Mouse (Mus musculus) ES-E14 (cell line): ENCODE measurements around the gene Apln. TPM values are rescaled to one million over a fixed set of nuclear protein-coding genes. Genes with fewer than 3 reads are reported as not detected.

Experiments used
- DNase-seq: peaks from one replicate; pipeline ENCODE4 v3.0.0-alpha.2; 2013; ENCODE audit warnings: low read depth, low spot score
- H3K27ac ChIP-seq: 2 replicates; pipeline ENCODE4 v1.5.1; 2012; ENCODE audit warnings: low read depth, mild to moderate bottlenecking, low read length, moderate library complexity, mixed read lengths; ENCODE audit not compliant: poor library complexity, insufficient read depth, severe bottlenecking
- H3K36me3 ChIP-seq: 2 replicates; pipeline ENCODE4 v1.6.1; 2012; ENCODE audit warnings: mild to moderate bottlenecking, low read length, moderate library complexity, mixed read lengths; ENCODE audit not compliant: control insufficient read depth, poor library complexity, insufficient read depth, severe bottlenecking
- H3K4me1 ChIP-seq, 2 experiments: fragments of 150-350 bp in 1 of 2; sonication (generic) in 1 of 2; 2 replicates each; pipeline ENCODE4 v1.6.1; 2012; ENCODE audit warnings: low read length in 2 of 2, mild to moderate bottlenecking in 1 of 2, mixed read lengths in 1 of 2; ENCODE audit not compliant: control insufficient read depth in 2 of 2, insufficient read depth in 2 of 2, poor library complexity in 1 of 2
- H3K4me3 ChIP-seq, 2 experiments: fragments of 150-350 bp in 1 of 2; sonication (generic) in 1 of 2; 2 replicates each; pipeline ENCODE4 v1.5.1; 2012; ENCODE audit warnings: low read length in 2 of 2, low read depth in 1 of 2, mild to moderate bottlenecking in 1 of 2, mixed read lengths in 1 of 2; ENCODE audit not compliant: insufficient read depth in 1 of 2, poor library complexity in 1 of 2, severe bottlenecking in 1 of 2
- H3K9ac ChIP-seq: 2 replicates; pipeline ENCODE4 v1.6.1; 2012; ENCODE audit warnings: low read depth, mild to moderate bottlenecking, low read length, mixed read lengths; ENCODE audit not compliant: poor library complexity, insufficient read depth, severe bottlenecking
- H3K9me3 ChIP-seq: fragments of 150-350 bp; sonication (generic); 2 replicates; pipeline ENCODE4 v1.6.1; 2012; ENCODE audit warnings: low read depth, mild to moderate bottlenecking, low read length; ENCODE audit not compliant: control insufficient read depth, insufficient read depth
- CHD2 ChIP-seq: IDR thresholded peaks from 2 replicates; pipeline ENCODE4 v1.6.1; 2014; ENCODE audit warnings: mild to moderate bottlenecking, low read depth, low read length, inconsistent platforms
- HCFC1 ChIP-seq: IDR thresholded peaks from 2 replicates; pipeline ENCODE4 v1.6.1; 2012; ENCODE audit warnings: low read length, inconsistent platforms, borderline replicate concordance; ENCODE audit not compliant: insufficient read depth
- MAFK ChIP-seq: IDR thresholded peaks from 2 replicates; pipeline ENCODE4 v1.6.1; 2014; ENCODE audit warnings: mild to moderate bottlenecking, low read depth, low read length, inconsistent platforms; ENCODE audit not compliant: insufficient read depth
- ZC3H11A ChIP-seq: IDR thresholded peaks from 2 replicates; pipeline ENCODE4 v1.6.1; 2012; ENCODE audit warnings: low read depth, mild to moderate bottlenecking, inconsistent platforms, low read length, borderline replicate concordance
- ZNF384 ChIP-seq: IDR thresholded peaks from 2 replicates; pipeline ENCODE4 v1.6.1; 2012; ENCODE audit warnings: low read depth, low read length, inconsistent platforms
- in situ Hi-C, 2 experiments: fragments of 600-800 bp; cut with MboI; formaldehyde crosslinking; loops; one replicate each; pipeline ENCODE4 v1.15.1; 2025; ENCODE audit warnings: low sequenced_read_pairs in 2 of 2, inconsistent platforms in 1 of 2; ENCODE audit not compliant: unreplicated experiment in 2 of 2
- total RNA-seq: library from RNA; depleted of rRNA; stranded (reverse); fragments of 300-350 nt; gene quantifications from 2 replicates; pipeline ENCODE4 v1.2.3, GENCODE M21; 2012

Gene Apln
- total RNA-seq, 1 experiment: 1.7 TPM

GRCm38 (mm10) chrX:48072401-48072800 is 37.7 kb upstream of the Apln start:
- no peak overlapping the region for H3K9ac ChIP-seq
- 0 out of 4 replicates have a peak, but pooled peaks cover 0 to 2% of the 10 kb centered on the region in 2 experiments for H3K4me1 ChIP-seq
- no peaks in the 10 kb centered on the region for H3K9me3 ChIP-seq
- no peak for DNase-seq
- TF ChIP-seq CHD2 (no peak), ZC3H11A (no peak), MAFK (no peak), HCFC1 (no peak), ZNF384 (no peak)
- H3K36me3 ChIP-seq: no peaks in the 10 kb centered on the region
- H3K4me3 ChIP-seq: no peak overlapping the region
- in situ Hi-C loops: no loop called here
- H3K27ac ChIP-seq: no peak overlapping the region

DNA sequence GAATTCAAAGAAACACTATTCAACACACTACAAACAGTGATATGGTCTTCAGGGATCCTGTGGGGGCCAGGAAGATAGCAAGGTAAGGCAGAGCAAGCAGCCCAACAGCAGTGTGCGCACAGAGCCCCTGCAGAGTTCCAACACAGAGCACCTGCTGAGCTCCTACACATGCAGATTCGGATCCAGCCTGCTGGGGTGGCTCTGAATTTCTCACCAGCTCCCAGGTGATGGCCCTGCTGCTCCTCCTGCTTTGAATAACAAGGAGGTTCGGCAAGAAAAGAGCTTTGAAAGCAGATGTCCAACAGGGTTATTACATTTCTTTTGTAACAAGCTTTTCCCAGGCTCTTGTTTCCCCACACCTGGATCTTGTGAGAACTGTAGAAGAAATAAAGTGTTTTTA is 37.3 kb upstream of the Apln start:
- Histone ChIP-seq H3K9me3 (no peaks in the 10 kb centered on the region), H3K9ac (no peak overlapping the region), H3K4me1 (0 out of 4 replicates have a peak, but pooled peaks cover 0 to 2% of the 10 kb centered on the region in 2 experiments), H3K36me3 (no peaks in the 10 kb centered on the region), H3K4me3 (no peak overlapping the region), H3K27ac (no peak overlapping the region)
- in situ Hi-C loops: no loop called here
- TF ChIP-seq MAFK: no peak
- peak; percentile 49 for DNase-seq

DNA sequence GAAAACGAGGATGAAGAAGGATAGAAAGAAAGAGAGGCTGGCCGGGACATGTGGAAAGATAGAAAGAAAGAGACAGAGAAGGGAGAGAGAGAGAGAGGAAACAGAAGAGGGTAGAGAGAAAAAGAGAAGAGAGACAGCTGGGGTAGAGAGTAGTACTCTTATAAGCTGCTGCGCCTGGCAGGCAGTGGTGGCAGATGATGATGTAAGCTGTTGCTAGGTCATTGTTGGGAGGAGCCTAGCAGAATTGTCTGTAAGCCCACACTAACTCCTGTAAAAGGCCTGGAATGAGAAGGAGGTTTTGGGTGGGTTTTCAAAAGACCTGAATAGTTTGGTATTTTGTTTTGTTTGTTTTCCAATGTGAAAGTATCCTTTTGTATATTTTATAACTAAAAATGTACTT is 32.2 kb upstream of the Apln start:
- no peaks in the 10 kb centered on the region for H3K36me3 ChIP-seq
- H3K9ac ChIP-seq: no peak overlapping the region
- no peak overlapping the region for H3K4me3 ChIP-seq
- no peaks in the 10 kb centered on the region for H3K9me3 ChIP-seq
- H3K4me1 ChIP-seq: peaks cover 4% of the 10 kb centered on the region in 2 experiments; a peak in 2 of 4 replicates
- in situ Hi-C loops: no loop called here
- no peak for DNase-seq
- no peak for TF ChIP-seq ZC3H11A
- no peak for TF ChIP-seq ZNF384
- no peak for TF ChIP-seq HCFC1
- TF ChIP-seq MAFK: no peak
- no peak for TF ChIP-seq CHD2
- no peak overlapping the region for H3K27ac ChIP-seq

- peak overlapping the region; percentile 58; the same call in 1 of the 2 replicates for H3K27ac ChIP-seq
- TF ChIP-seq HCFC1: no peak
- no peak for TF ChIP-seq MAFK
- no peak for TF ChIP-seq ZC3H11A
- TF ChIP-seq ZNF384: no peak
- TF ChIP-seq CHD2: no peak; the same call in 1 of the 2 replicates
- peaks cover 3 to 6% of the 10 kb centered on the region in 2 experiments; a peak in 3 of 4 replicates for H3K4me1 ChIP-seq
- no peaks in the 10 kb centered on the region for H3K9me3 ChIP-seq
- no peaks in the 10 kb centered on the region for H3K36me3 ChIP-seq
- H3K9ac ChIP-seq: no peak overlapping the region
- in situ Hi-C loops: no loop called here
- no peak overlapping the region for H3K4me3 ChIP-seq
- peak; percentile 34 for DNase-seq
Measured at GRCm38 (mm10) chrX:48064166-48064853, 29.7 kb upstream of the Apln start.
